Mouse (Mus musculus): ENCODE measurements around the gene Praf2.

The Praf2 gene

DNA sequence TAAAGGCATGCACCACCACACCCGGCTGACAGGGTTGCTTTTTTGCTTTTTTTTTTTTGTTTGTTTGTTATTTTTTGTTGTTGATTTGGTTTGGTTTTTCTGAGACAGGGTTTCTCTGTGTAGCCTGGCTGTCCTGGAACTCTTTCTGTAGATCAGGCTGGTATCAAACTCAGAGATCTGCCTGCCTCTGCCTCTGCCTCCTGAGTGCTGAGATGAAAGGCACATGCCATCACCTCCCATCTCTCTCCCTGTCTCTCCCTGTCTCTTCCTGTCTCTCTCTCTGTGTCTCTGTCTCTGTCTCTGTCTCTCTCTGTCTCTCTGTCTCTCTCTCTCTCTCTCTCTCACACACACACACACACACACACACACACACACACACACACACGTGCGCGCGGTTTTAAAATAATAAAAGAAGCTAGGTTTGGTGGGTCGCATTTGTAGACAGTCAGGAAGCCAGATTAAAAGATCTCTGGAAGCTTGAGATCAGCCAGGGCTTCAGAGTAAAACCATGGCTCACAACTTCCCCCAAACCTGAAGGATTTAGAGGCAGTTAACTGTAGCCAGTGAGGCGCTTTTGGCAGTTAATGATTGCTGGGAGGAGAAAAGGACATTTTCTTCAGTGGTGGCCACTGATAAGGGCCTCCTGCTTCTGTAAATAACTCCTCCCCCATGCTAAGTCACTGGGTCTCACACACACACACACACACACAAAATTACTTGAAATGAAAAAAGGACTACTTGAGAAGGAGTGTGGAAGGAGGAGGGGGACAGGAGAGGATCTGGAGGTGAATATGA is 50.4 kb downstream of the Praf2 start:
- no peak for DNase-seq (ENCODE audit: low spot score)

DNA sequence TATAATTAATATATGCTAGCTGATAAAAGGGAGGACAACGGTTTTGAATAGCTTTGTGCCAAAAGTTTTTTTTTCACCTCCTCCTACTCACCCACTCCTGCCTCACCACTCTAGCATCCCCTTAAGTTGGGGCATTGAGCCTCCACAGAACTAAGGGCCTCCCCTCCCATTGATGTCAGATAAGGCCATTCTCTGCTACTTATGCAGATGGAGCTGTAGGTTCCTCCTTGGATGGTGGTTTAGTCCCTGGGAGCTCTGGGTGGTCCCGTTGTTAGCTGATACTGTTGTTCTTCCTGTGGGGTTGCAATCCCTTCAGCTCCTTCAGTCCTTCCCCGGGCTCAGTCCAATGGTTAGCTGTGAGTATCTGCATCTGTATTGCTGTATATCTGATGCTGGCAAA is 51.1 kb downstream of the Praf2 start:
- DNase-seq (ENCODE audit: low spot score), result no peak

Data from embryo, embryonic 10 days (tissue).